Mouse (Mus musculus): ENCODE data around the gene Akt3.

DNA sequence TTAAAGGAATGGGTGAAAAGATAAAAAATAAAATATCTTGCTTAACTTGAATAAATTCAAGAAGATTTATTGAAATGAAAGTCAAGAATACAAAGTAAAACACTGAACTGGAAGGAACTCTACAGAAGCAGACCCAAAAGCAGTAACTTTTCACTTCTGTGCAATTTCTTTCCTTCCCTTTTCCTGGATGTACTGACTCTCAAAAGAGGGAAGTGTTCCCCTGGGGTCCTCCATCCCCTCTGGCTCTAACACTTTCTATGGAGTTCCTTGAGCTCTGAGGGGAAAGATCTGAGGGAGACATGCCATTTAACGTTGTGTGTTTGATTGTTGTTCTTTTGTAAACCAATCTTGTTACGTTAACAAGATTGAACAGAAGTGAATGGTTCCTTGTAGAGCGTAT lies 66.4 kb downstream of the Akt3 start:
- TF ChIP-seq CTCF (IDR thresholded peaks at IDR 0.05; ENCODE audit: extremely low read depth, insufficient read depth, low read length) (no peak), POLR2A (IDR thresholded peaks at IDR 0.05; ENCODE audit: extremely low read depth, insufficient read depth, low read length) (no peak)

All from cortical plate, adult 2 months (tissue).